Mouse (Mus musculus): ENCODE data around the gene Rab24. TPM values are rescaled to one million over a fixed set of nuclear protein-coding genes. Genes with fewer than 3 reads are reported as not detected.

Rab24 gene
- polyA plus RNA-seq, 1 experiment from 2014 or later, result 79.6 TPM

DNA sequence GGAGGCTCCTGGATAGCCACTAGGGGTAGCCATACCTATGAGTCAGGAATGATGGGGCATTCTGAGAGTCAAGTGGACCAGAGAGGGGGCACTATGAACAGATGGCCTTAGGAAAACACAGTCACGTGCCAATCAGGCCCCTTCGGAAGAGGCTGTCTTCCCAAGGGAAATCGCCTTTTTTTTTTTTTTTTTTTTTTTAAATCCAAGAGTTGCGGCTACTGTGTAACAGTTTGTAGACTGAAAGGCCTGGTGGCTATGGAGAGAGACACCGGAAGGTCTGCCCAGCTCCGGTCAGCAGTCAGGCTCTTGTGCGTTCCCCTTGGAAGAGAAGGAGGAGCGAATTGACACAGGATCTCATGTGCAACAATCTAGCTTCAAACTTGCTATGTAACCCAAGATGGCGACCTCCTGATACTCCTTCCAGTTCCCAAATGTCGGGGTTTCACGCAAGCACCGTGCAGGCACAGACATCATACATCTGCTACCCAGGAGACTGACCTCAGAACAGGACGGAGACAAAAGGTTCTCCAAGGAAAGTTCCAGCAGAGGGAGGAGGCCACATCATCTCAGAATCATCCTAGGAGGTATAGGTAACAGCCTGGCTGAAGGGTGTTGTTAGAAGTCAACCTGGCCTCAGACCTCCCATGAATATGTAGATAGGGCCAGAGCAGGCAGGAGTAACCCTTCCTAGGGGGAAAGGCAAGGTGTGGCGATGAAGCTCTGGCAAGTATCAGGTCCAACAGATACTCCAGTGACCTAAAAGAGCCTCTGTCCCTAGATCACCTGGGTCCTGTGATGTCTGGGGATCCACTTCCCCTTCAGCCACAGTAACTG, 9.0 kb upstream of the Rab24 start:
- Histone ChIP-seq H3K36me3 (ENCODE audit: control insufficient read depth, insufficient read depth, low read length) (peaks cover 3% of the 10 kb centered on the region), H3K4me3 (ENCODE audit: low read depth, low read length) (peak overlapping the region; percentile 71), H3K9ac (ENCODE audit: low read depth, low read length) (peak overlapping the region; percentile 77), H3K27me3 (replicated peaks; ENCODE audit: control insufficient read depth, insufficient read depth, low read length) (no peaks in the 10 kb centered on the region), H3K27ac (ENCODE audit: low read depth, low read length) (peak overlapping the region; percentile 88), H3K9me3 (ENCODE audit: control insufficient read depth, low read length) (no peaks in the 10 kb centered on the region), H3K4me2 (peak overlapping the region; percentile 89), H3K4me1 (replicated peaks; ENCODE audit: control insufficient read depth, insufficient read depth, low read length) (peaks cover 16% of the 10 kb centered on the region)
- WGBS, result 47% methylated on average over 14 of the region's 14 CpGs
- DNase-seq (ENCODE audit: low spot score), result no peak
- no peak; the same call in 1 of the 2 replicates for ATAC-seq (replicated peaks; ENCODE audit: low FRiP score)

- peaks cover 10% of the 10 kb centered on the region for H3K36me3 ChIP-seq (ENCODE audit: control insufficient read depth, insufficient read depth, low read length)
- peak; percentile 93 for DNase-seq (ENCODE audit: low spot score)
- H3K9me3 ChIP-seq (ENCODE audit: control insufficient read depth, low read length), result no peaks in the 10 kb centered on the region
- H3K4me1 ChIP-seq (replicated peaks; ENCODE audit: control insufficient read depth, insufficient read depth, low read length), result peaks cover 16% of the 10 kb centered on the region
- H3K27ac ChIP-seq (ENCODE audit: low read depth, low read length), result peak within 1 kb of the TSS; percentile 88
- peak within 1 kb of the TSS; percentile 71 for H3K4me3 ChIP-seq (ENCODE audit: low read depth, low read length)
- H3K27me3 ChIP-seq (replicated peaks; ENCODE audit: control insufficient read depth, insufficient read depth, low read length), result no peaks in the 10 kb centered on the region
- peak within 1 kb of the TSS; percentile 77 for H3K9ac ChIP-seq (ENCODE audit: low read depth, low read length)
- ATAC-seq (replicated peaks; ENCODE audit: low FRiP score), result peak; percentile 88
- peak within 1 kb of the TSS; percentile 89 for H3K4me2 ChIP-seq
- under 1% methylated on average over 73 of the region's 82 CpGs for WGBS
These were observed 8.2 kb upstream of the Rab24 start, which contains the start of gene Mxd3 for GRCm38 (mm10) chr13:55329683-55330566. Gene Mxd3, minus strand, starts transcription at chr13:55329823.

DNA sequence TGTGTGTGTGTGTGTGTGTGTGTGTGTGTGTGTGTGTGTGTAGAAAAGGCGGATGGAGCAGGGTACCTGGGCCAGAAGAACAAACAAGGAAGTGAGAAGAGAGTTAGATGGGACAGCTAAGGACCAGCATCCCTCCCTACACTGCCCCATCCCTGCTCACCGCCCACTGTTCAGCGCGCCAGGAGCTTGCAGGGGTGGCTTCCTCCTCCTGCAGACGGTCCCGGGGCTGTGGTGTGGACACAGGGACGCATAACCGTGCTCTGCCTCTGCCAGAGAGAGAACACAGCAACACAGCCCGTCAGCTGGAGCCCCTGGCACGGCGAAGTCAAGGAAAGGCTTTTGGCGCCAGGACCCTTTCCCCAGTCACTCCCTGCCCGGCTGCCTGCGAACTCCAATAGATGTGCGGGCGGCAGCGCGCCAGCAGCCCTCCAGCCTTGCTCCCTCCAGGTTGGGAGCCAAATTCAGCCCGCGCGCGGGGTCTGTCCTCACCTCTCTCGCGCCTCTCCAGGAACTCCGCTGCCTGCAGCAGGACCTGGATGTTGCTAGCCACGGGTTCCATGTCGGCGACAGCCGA, 7.5 kb upstream of the Rab24 start:
- Histone ChIP-seq H3K4me3 (ENCODE audit: low read depth, low read length) (peak overlapping the region; percentile 71), H3K4me1 (replicated peaks; ENCODE audit: control insufficient read depth, insufficient read depth, low read length) (peaks cover 16% of the 10 kb centered on the region), H3K9ac (ENCODE audit: low read depth, low read length) (peak overlapping the region; percentile 77), H3K27ac (ENCODE audit: low read depth, low read length) (peak overlapping the region; percentile 40), H3K4me2 (peak overlapping the region; percentile 89), H3K36me3 (ENCODE audit: control insufficient read depth, insufficient read depth, low read length) (peaks cover 16% of the 10 kb centered on the region), H3K9me3 (ENCODE audit: control insufficient read depth, low read length) (no peaks in the 10 kb centered on the region), H3K27me3 (replicated peaks; ENCODE audit: control insufficient read depth, insufficient read depth, low read length) (no peaks in the 10 kb centered on the region)
- ATAC-seq (replicated peaks; ENCODE audit: low FRiP score) (peak; percentile 27), DNase-seq (ENCODE audit: low spot score) (no peak)
- 2% methylated on average over 29 of the region's 29 CpGs for WGBS

- Histone ChIP-seq H3K9ac (ENCODE audit: low read depth, low read length) (peak overlapping the region; percentile 77), H3K27me3 (replicated peaks; ENCODE audit: control insufficient read depth, insufficient read depth, low read length) (no peaks in the 10 kb centered on the region), H3K9me3 (ENCODE audit: control insufficient read depth, low read length) (no peaks in the 10 kb centered on the region), H3K36me3 (ENCODE audit: control insufficient read depth, insufficient read depth, low read length) (peaks cover 21% of the 10 kb centered on the region), H3K27ac (ENCODE audit: low read depth, low read length) (no peak overlapping the region), H3K4me2 (peak overlapping the region; percentile 89), H3K4me3 (ENCODE audit: low read depth, low read length) (peak overlapping the region; percentile 71), H3K4me1 (replicated peaks; ENCODE audit: control insufficient read depth, insufficient read depth, low read length) (peaks cover 20% of the 10 kb centered on the region)
- no peak for DNase-seq (ENCODE audit: low spot score)
- WGBS, result 83% methylated on average over 4 of the region's 4 CpGs
- ATAC-seq (replicated peaks; ENCODE audit: low FRiP score), result no peak
These were observed 6.9 kb upstream of the Rab24 start for GRCm38 (mm10) chr13:55328641-55329040.

DNA sequence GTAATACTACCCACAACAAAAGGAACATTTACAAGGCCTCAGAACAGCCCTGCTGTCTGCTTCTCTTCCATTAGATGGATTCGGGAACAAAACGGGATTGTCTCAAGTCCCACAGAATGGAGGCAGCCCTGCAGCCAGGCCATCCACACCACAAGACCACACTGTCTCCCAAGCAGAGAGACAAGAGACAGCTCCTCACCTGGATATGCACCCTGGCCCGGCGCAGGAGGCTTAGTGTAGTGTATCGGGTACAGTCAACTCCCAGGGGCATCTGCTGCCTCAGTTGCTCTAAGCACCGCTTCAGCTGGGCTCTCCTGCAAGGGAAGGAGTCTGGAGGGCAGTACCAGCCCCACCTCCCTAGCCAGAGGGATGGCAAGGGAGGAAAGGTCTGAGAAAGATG, 6.4 kb upstream of the Rab24 start:
- 82% methylated on average over 6 of the region's 6 CpGs for WGBS
- no peaks in the 10 kb centered on the region for H3K9me3 ChIP-seq (ENCODE audit: control insufficient read depth, low read length)
- H3K4me1 ChIP-seq (replicated peaks; ENCODE audit: control insufficient read depth, insufficient read depth, low read length), result peaks cover 23% of the 10 kb centered on the region
- peak overlapping the region; percentile 89 for H3K4me2 ChIP-seq
- DNase-seq (ENCODE audit: low spot score), result no peak
- peak overlapping the region; percentile 77 for H3K9ac ChIP-seq (ENCODE audit: low read depth, low read length)
- peaks cover 26% of the 10 kb centered on the region for H3K36me3 ChIP-seq (ENCODE audit: control insufficient read depth, insufficient read depth, low read length)
- no peak overlapping the region for H3K27ac ChIP-seq (ENCODE audit: low read depth, low read length)
- no peaks in the 10 kb centered on the region for H3K27me3 ChIP-seq (replicated peaks; ENCODE audit: control insufficient read depth, insufficient read depth, low read length)
- ATAC-seq (replicated peaks; ENCODE audit: low FRiP score), result no peak
- H3K4me3 ChIP-seq (ENCODE audit: low read depth, low read length), result peak overlapping the region; percentile 71

DNA sequence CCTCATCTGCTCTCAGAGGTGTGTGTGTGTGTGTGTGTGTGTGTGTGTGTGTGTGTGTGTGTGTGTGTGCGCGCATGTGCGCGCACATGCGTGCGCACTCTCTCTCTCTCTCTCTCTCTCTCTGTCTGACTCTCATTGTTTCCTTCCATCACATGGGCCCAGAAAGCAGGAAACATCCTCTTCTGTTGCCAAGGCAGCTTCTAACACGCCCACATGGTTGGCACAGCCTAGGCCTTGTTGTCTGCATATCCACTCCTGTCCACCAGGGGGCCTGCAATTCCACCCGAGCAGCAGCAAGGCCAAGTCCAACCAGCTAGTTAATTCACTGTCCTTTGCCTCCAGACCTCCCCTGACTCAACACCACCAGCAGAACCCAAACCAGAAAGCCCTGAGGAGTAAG, 5.9 kb upstream of the Rab24 start:
- Histone ChIP-seq H3K9me3 (ENCODE audit: control insufficient read depth, low read length) (no peaks in the 10 kb centered on the region), H3K36me3 (ENCODE audit: control insufficient read depth, insufficient read depth, low read length) (peaks cover 29% of the 10 kb centered on the region), H3K9ac (ENCODE audit: low read depth, low read length) (peak overlapping the region; percentile 77; the same call in 1 of the 2 replicates), H3K4me2 (peak overlapping the region; percentile 89), H3K27me3 (replicated peaks; ENCODE audit: control insufficient read depth, insufficient read depth, low read length) (no peaks in the 10 kb centered on the region), H3K4me3 (ENCODE audit: low read depth, low read length) (peak overlapping the region; percentile 71; the same call in 1 of the 2 replicates), H3K4me1 (replicated peaks; ENCODE audit: control insufficient read depth, insufficient read depth, low read length) (peaks cover 28% of the 10 kb centered on the region), H3K27ac (ENCODE audit: low read depth, low read length) (no peak overlapping the region)
- ATAC-seq (replicated peaks; ENCODE audit: low FRiP score) (no peak), DNase-seq (ENCODE audit: low spot score) (peak; percentile 78)
- 49% methylated on average over 8 of the region's 8 CpGs for WGBS

GRCm38 (mm10) chr13:55327169-55327568, 5.4 kb upstream of the Rab24 start:
- Histone ChIP-seq H3K9me3 (ENCODE audit: control insufficient read depth, low read length) (no peaks in the 10 kb centered on the region), H3K9ac (ENCODE audit: low read depth, low read length) (no peak overlapping the region), H3K4me2 (peak overlapping the region; percentile 7; the same call in 1 of the 2 replicates), H3K36me3 (ENCODE audit: control insufficient read depth, insufficient read depth, low read length) (peaks cover 29% of the 10 kb centered on the region), H3K4me1 (replicated peaks; ENCODE audit: control insufficient read depth, insufficient read depth, low read length) (peaks cover 28% of the 10 kb centered on the region), H3K27me3 (replicated peaks; ENCODE audit: control insufficient read depth, insufficient read depth, low read length) (no peaks in the 10 kb centered on the region), H3K4me3 (ENCODE audit: low read depth, low read length) (no peak overlapping the region), H3K27ac (ENCODE audit: low read depth, low read length) (no peak overlapping the region)
- WGBS, result 59% methylated on average over 4 of the region's 4 CpGs
- ATAC-seq (replicated peaks; ENCODE audit: low FRiP score) (no peak), DNase-seq (ENCODE audit: low spot score) (no peak)

DNA sequence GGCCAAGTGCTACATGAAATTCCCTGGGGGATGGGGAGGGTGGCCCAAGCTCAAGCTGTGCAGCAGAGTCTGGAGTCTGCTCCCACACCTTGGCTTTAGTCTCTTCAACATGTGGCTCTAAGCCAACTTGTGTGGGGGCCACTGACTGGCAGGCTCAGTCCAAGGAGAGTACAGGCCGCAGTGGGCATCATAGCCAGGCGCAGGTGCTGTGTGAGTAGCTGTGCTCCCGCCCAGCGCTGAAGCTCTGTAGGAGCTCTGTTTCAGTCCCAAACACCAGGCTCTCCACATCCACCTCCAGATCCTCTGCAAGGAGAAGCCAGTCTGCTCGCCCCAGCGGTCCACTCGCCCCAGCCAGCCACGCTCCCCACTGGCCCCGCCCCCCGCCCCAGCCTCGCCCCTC, 3.9 kb upstream of the Rab24 start:
- Histone ChIP-seq H3K9ac (ENCODE audit: low read depth, low read length) (no peak overlapping the region), H3K9me3 (ENCODE audit: control insufficient read depth, low read length) (no peaks in the 10 kb centered on the region), H3K27me3 (replicated peaks; ENCODE audit: control insufficient read depth, insufficient read depth, low read length) (no peaks in the 10 kb centered on the region), H3K4me1 (replicated peaks; ENCODE audit: control insufficient read depth, insufficient read depth, low read length) (peaks cover 29% of the 10 kb centered on the region), H3K4me2 (no peak overlapping the region), H3K36me3 (ENCODE audit: control insufficient read depth, insufficient read depth, low read length) (peaks cover 29% of the 10 kb centered on the region), H3K27ac (ENCODE audit: low read depth, low read length) (no peak overlapping the region), H3K4me3 (ENCODE audit: low read depth, low read length) (no peak overlapping the region)
- ATAC-seq (replicated peaks; ENCODE audit: low FRiP score) (no peak), DNase-seq (ENCODE audit: low spot score) (no peak)
- 82% methylated on average over 11 of the region's 11 CpGs for WGBS

Data from liver, embryonic 11.5 days (tissue).